Mouse (Mus musculus): ENCODE measurements at regions not wholly inside any gene's neighbourhood (a gene's known extent, or its start where the extent isn't known, plus 50 kb on each side); places are given as distances from the start of the nearest gene placed in this dataset.
"Not testable (repeated sequence)": the region's sequence is repeated elsewhere in the genome, so short reads cannot be mapped to it uniquely, and the experiment has no call there.

- DNase-seq, result no peak
Observed at GRCm38 (mm10) chr2:171587635-171588034, 455.6 kb downstream of the Cbln4 start.

- no peak for DNase-seq
Observed at GRCm38 (mm10) chr2:171586853-171587220, 456.4 kb downstream of the Cbln4 start.

DNA sequence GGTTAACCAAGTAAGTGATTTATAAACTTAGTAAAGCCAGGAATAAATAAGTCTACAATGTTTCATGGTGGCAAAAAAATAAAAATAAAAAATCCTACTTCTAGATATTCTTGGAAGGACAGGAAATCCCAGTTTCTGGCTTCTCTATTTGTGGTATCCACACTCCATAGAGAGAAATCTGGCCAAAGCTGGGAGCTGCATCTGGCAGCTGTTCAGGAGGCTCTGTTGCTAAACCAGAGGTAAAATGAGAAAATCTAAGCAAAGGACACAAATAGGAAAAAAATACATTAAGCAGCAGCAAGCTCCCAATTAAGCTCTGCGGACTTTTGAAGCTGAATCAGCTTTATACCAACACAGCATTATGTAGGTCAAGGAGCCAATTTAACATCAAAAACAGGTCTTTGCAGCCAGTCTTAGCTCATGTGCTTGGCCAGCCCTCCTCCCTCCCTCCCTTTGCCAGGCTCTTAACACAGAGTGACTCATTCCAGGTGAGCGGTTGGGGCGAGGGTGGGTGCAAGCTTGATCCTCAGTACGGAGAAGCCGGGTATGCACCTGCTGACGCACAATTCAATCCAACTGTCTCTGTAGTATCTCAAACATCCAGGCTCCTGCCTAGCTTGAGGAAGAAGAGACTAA, 456.9 kb downstream of the Cbln4 start:
- DNase-seq, result no peak

DNA sequence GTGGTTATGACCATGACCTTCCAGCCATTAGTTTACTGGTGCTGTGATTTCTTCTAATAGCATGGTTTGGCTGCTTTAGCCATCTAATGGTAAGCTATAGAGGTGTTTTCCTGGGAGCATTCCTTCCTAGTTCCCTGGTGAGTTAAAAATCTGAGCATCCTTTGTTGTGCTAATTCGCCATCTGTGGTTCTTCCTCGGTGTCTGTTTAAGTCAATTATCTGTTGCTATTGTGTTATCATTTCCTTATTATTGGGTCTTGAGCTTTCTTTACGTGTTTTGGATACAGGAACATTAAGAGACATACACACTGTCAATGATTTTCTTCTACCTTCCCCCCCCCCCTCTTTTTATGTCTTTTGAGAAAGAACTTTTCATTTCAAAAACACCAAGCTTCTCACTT, 468.9 kb downstream of the Cbln4 start:
- DNase-seq, result no peak

GRCm38 (mm10) chr2:171562656-171563055, 480.6 kb downstream of the Cbln4 start:
- no peak for DNase-seq

DNA sequence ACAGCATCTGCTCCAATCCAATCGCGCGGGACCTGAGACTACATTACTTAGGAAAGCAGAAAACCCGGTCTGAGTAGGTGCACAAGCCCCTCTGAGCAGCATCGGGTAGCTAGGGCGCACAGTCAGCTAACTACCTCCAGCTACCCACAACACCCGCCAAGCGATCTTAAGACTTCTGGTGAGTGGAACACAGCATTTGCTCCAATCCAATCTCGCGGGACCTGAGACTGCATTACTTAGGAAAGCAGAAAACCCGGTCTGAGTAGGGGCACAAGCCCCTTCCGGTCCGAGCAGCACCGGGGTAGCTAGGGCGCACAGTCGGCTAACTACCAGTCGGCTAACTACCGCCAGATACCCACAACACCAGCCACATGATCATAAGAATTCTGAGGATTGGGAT, 500.5 kb downstream of the Cbln4 start:
- not testable (repeated sequence) for DNase-seq

- DNase-seq, result no peak
Observed at GRCm38 (mm10) chr2:171514876-171515275, 528.4 kb downstream of the Cbln4 start.

DNA sequence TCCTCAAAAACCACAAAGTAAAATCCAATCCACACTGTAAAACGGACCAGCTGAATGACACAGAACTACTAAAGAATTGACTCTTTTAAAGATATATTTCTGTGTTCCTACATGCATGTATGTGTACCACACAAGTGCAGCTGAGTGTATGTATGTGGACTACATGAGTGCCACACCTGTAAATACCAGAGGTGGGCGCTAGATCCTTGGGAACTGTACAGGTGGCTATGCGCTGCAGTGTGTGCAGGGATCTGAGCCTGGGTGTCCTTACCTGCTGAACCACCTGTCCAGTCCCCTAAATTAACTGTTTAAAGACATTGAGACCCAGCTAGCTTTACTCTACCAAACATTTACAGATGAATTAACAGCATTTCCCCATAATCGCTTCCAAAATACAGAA, 546.6 kb downstream of the Cbln4 start:
- DNase-seq, result no peak

DNA sequence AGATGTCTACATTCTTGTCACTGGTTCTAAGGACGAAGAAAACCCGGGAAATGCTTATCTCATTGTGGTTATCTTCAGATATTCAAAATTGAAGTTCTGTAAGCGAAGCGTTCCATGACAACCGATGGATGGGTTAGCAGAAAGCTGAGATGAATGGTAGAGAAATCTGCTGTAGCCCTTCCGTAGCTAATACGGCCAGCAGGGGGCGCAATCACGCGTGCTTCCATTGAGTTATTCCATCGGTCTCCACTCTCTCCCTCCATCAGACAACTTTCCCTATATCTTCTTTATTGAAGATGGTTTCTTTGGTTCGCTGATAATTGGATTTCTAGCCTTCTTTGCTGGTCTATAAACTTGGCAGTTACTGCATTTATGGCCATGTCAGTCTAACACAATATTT, 549.5 kb downstream of the Cbln4 start:
- DNase-seq, result peak; percentile 29

GRCm38 (mm10) chr2:171487284-171487683, 556.0 kb downstream of the Cbln4 start:
- DNase-seq, result no peak

DNA sequence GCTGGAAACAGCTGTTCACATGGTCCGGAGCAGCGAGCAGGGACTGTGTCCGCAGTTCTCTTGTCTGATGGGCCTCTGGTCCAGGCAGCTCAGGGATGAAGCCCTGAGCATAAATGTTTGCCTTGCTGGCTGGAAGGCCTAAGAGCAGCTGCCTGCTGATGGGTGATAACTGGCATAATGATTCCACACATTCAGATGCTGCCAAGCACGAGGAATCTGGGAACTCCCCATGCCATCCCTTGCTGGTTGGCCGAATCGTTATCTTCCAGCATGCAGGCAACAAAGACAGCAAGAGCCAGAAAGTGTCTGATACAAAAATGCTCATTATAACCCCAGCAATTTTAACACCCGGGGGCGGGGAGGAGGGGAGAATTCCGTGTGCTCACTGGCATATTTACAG, 590.0 kb downstream of the Cbln4 start:
- DNase-seq, result no peak

GRCm38 (mm10) chr2:171406057-171406456, 637.2 kb downstream of the Cbln4 start:
- no peak for DNase-seq

GRCm38 (mm10) chr2:171388936-171389335, 654.3 kb downstream of the Cbln4 start:
- no peak for DNase-seq

- DNase-seq, result no peak
Observed at GRCm38 (mm10) chr2:171373457-171373856, 641.9 kb downstream of the Dok5 start.

DNA sequence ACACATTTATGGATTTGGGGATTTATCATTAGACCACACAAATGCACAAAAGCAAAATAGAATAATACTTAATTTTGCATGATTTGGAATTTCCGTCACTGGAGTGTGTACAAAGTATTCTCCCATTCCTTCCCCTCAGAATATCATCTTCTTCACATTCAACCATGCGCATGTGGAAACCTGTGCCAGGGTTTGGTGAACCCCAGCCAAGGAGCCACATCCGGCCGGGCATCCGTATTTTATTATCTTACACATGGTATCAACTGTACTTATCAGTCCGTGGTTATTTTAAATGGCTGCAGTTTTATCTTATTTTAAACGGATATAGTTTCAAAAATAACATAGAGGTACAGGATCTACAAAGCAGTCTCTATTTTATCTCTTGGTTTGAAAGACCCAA, 641.4 kb downstream of the Dok5 start:
- no peak for DNase-seq

DNA sequence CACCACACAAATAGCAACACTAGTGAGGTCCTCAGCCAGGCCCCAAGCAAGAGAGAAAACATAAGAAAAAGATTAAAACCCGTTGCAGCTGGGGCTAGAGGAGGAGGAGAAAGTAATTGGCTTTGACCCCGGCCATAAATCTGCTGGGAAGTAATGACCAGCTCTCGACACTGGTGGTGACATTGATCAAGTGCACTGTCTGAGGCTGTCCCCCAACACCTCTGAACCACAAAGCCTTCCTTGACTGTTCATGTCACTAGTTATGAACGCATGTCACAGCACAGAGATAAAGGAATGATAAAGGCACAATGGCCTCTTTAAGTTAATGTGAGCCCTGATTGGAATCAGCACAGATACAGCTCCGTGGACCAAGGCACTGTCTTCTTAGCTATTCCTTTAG, 640.1 kb downstream of the Dok5 start:
- DNase-seq, result no peak

DNA sequence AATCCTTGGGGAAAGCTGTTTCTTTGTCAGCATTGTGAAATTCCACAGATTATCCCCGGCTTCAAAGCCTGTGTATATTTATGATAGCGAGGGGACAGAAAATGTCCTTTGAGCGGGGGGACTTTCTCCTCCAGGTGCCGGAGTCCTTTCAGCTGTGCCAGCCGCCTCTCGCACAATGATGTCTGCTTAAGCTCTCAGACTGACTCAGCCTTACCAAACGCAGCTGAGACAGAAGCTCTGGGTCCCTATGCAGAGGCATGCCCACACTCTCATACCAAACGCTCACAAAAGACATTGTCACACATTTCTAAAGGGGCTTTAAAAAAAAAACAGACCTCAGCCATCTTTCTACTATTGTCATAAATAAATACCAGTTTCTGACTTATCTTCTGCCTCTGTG, 633.9 kb downstream of the Dok5 start:
- DNase-seq, result no peak

GRCm38 (mm10) chr2:171364621-171365020, 633.0 kb downstream of the Dok5 start:
- no peak for DNase-seq

DNA sequence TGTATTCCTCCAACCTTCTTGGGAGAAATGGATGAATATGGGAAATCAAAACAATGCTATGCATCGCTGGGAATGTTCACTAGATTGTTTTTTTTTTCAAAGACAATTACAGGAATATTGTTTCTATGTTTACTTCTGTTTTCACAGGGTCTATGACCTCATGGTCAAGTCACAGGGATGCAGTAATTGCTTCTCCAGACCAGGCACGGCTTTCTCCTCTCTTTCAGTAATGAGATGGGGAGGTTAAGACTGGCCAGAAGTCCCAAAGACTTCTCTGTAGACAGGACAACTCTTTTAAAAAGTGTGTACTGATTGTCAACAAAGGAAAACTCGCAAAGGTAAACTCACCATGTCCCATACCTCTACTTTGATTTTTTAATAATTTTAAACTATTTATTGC, 631.8 kb downstream of the Dok5 start:
- no peak for DNase-seq

GRCm38 (mm10) chr2:171358071-171358760, 626.6 kb downstream of the Dok5 start:
- DNase-seq, result no peak

- DNase-seq, result no peak
Observed at GRCm38 (mm10) chr2:171348156-171348555, 616.5 kb downstream of the Dok5 start.

DNA sequence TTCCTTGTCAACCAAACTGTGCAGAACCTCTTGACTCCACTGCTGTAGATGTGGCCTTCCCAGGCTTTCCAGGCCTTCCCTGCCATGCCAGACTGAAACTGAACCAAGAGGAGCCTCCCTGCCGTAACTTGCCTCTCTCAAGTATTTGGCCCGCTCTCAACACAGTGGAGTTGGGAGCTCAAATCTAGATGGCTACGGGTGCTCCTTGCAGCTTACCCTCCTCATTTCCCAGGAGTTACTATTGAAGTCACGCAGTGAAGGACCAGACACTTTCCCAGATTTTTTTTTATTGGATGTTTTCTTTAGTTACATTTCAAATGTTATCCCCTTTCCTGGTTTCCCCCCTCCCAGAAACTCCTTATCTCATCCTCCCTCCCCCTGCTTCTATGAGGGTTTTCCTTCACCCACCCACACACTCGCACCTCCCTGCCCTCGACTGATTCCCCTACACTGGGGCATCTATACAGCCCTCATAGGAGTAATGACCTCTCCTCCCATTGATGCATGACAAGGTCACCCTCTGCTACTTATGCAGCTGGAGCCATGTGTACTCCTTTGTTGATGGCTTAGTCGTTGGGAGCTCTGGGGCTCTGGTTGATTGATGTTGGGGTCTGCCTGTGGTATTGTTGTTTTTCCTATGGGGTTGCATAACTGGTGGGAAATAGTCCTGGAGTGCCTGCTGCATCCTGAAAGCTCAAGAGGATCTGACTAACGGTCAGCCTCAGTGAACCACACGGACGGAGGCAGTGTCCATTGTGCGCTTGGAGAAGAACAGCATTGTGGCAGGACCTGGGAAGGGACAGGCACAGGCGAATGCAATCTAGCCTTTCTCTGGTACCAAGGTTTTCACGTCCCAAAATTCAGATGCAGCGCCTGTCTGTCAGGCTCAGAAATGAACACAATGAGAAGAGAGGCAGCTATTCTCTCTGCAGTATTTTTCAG, 602.5 kb downstream of the Dok5 start:
- DNase-seq, result no peak

DNA sequence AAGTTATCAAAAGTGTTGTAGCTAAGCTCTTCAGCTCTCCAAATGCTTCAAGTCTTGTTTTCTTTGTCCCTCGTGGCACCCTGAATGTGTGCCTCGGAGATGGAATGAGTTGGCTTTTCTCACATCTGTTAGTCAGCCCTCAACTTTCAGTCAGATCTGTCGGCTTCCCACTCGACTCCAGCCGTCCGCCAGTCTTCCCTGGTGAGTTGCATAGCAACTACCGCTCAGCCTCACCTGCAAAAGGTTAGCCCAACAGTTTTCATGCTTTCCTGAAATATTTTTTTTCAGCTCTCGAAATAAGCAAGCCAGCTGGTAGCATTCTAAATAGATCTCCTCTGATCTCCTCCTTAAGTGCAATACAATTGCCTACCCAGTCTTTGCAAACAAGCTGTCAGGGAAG, 601.2 kb downstream of the Dok5 start:
- no peak for DNase-seq

DNA sequence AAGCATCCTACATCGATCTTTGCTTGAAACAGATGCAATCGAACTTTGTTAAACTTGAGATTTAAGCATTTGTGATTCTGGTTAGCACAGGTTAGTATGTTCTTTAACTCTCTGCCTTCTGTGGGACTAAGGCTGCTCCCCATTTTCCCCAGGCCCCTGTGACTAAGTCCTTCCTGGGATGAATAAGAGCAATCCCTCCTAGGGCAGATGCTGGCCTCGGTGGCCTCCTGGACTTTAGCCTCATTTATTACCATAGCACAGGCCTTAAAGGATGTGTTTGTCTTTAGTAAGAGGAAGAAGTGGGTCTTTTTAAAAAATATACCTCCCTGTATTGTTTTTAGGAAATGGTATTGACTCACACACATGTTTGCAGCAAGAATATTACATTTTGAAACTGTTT, 599.9 kb downstream of the Dok5 start:
- no peak for DNase-seq

Measured in thymus, postnatal 14 days (tissue).